Mouse (Mus musculus) spleen, postnatal 36 days (tissue): ENCODE measurements around the gene Mfsd14a.
"Not testable (repeated sequence)": the region's sequence is repeated elsewhere in the genome, so short reads cannot be mapped to it uniquely, and the experiment has no call there.

Experiments
- DNase-seq, 2 experiments: peaks; one replicate each; pipeline ENCODE4 v3.0.0; 2022; ENCODE audit warnings: low spot score in 2 of 2, mixed read lengths in 1 of 2

The Mfsd14a gene

GRCm38 (mm10) chr3:116662463-116662863 lies at the start of gene Mfsd14a:
Gene Mfsd14a, minus strand, starts transcription at chr3:116662677.
- DNase-seq: peak; percentile 99

GRCm38 (mm10) chr3:116711624-116712435 lies 49.4 kb upstream of the Mfsd14a start:
- DNase-seq: peak; percentile 62 to 67

GRCm38 (mm10) chr3:116710941-116711340 lies 48.5 kb upstream of the Mfsd14a start:
- no peak for DNase-seq

GRCm38 (mm10) chr3:116705637-116706204 lies 43.2 kb upstream of the Mfsd14a start:
- DNase-seq: no peak

GRCm38 (mm10) chr3:116703835-116704234 lies 41.4 kb upstream of the Mfsd14a start:
- DNase-seq: no peak

GRCm38 (mm10) chr3:116702647-116703272 lies 40.3 kb upstream of the Mfsd14a start:
- DNase-seq: no peak

- no peak for DNase-seq
Measured at GRCm38 (mm10) chr3:116701601-116702000, 39.1 kb upstream of the Mfsd14a start.

- no peak for DNase-seq
Measured at GRCm38 (mm10) chr3:116698786-116699185, 36.3 kb upstream of the Mfsd14a start.

- no peak for DNase-seq
Measured at GRCm38 (mm10) chr3:116695666-116695985, 33.1 kb upstream of the Mfsd14a start.

- DNase-seq: no peak
Measured at GRCm38 (mm10) chr3:116694955-116695665, 32.6 kb upstream of the Mfsd14a start.

- peak; percentile 10 to 51 for DNase-seq
Measured at GRCm38 (mm10) chr3:116694312-116694711, 31.8 kb upstream of the Mfsd14a start.

GRCm38 (mm10) chr3:116681160-116681559 lies 18.7 kb upstream of the Mfsd14a start, which contains the start of gene Gm43191:
Gene Gm43191, minus strand, starts transcription at chr3:116681260.
- no peak for DNase-seq

GRCm38 (mm10) chr3:116664281-116664680 lies 1.8 kb upstream of the Mfsd14a start:
- not testable (repeated sequence) for DNase-seq

- DNase-seq: no peak
Measured at GRCm38 (mm10) chr3:116661870-116662414, 535 bp downstream of the Mfsd14a start.

- DNase-seq: no peak
Measured at GRCm38 (mm10) chr3:116661288-116661869, 1.1 kb downstream of the Mfsd14a start.

- DNase-seq: no peak
Measured at GRCm38 (mm10) chr3:116659856-116660430, 2.5 kb downstream of the Mfsd14a start.

GRCm38 (mm10) chr3:116658928-116659565 lies 3.4 kb downstream of the Mfsd14a start:
- DNase-seq: no peak

GRCm38 (mm10) chr3:116656184-116656965 lies 6.1 kb downstream of the Mfsd14a start:
- no peak for DNase-seq

GRCm38 (mm10) chr3:116654051-116654450 lies 8.4 kb downstream of the Mfsd14a start:
- not testable (repeated sequence) for DNase-seq
